Mouse (Mus musculus): ENCODE data around the gene Flrt1. TPM values are rescaled to one million over a fixed set of nuclear protein-coding genes. Genes with fewer than 3 reads are reported as not detected.

The Flrt1 gene
- polyA plus RNA-seq, 1 experiment from 2014 or later: 0.97 TPM

DNA sequence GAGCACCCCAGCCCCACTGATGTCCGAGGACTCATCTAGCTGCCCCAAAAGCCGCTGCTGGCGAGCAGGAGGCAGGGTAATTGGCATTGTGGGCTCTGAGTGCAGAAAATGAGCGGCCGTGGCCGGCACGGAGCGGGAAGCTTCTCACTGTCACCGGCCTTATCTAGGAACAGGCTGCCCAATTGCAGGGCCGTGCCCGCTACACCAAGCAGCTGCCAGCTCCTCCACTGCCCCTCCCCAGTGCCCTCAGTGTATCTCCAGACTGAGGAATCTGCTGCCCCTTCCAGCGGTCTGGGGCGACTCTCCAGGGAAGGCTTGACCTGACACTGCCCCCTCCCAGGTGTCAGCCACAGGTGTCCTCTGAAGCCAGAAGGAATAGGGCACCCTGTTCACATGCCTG is 40.8 kb upstream of the Flrt1 start:
- Histone ChIP-seq H3K4me1 (ENCODE audit: control insufficient read depth, insufficient read depth, low read length) (peaks cover 19% of the 10 kb centered on the region), H3K9ac (ENCODE audit: low read depth, low read length) (no peak overlapping the region), H3K27me3 (ENCODE audit: control insufficient read depth, insufficient read depth, low read length) (peaks cover 49% of the 10 kb centered on the region), H3K9me3 (replicated peaks; ENCODE audit: control insufficient read depth, low read length) (no peaks in the 10 kb centered on the region), H3K27ac (ENCODE audit: low read depth, low read length) (no peak overlapping the region), H3K4me2 (no peak overlapping the region), H3K36me3 (ENCODE audit: control insufficient read depth, insufficient read depth, low read length) (no peaks in the 10 kb centered on the region), H3K4me3 (ENCODE audit: low read depth, low read length) (no peak overlapping the region)
- 75% methylated on average over 13 of the region's 13 CpGs for WGBS (ENCODE audit: insufficient replicate concordance)
- no peak for ATAC-seq (replicated peaks; ENCODE audit: insufficient number of reproducible peaks, low FRiP score, low TSS enrichment)

DNA sequence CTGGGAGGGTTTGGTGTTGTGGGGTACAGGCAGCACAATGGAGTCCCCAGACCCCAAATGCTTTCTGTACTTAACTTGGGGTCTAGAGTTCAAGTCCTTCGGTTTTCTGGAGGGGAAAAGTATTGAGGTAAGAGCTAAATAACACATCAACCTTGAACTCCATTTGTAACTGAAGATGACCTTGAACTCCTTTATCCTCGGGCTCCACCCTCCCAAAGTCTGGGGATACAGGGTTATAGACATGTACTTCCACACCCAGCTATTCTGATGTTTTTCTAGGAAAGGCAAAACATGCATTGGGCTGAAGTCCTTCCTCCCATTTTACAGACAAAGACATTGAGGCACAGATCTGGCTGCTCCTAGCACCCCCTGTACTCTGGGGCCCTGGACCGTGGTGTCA is 38.9 kb upstream of the Flrt1 start:
- H3K27me3 ChIP-seq (ENCODE audit: control insufficient read depth, insufficient read depth, low read length): peaks cover 45% of the 10 kb centered on the region

DNA sequence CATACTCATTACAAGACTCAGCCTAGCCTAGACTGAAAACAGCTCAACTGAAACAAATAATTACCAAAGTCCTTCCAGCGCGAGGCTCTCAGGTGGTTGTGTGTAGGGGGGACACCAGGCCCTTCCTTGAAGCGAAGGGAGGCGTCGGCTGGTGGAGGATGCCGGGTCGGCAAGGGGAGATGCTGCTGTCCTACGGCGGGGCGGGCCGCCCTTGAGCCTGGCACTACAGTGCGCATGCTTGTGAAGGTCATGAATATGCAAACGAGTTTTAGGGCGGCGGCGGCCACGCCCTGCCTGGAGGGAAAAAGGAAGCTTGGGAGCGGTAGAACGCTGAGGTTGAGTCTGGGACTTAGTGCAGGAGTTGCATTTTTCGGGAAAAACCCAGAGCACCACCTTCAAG is 38.3 kb upstream of the Flrt1 start:
- no peaks in the 10 kb centered on the region for H3K9me3 ChIP-seq (replicated peaks; ENCODE audit: control insufficient read depth, low read length)
- H3K36me3 ChIP-seq (ENCODE audit: control insufficient read depth, insufficient read depth, low read length): no peaks in the 10 kb centered on the region
- peak overlapping the region; percentile 59; the same call in 1 of the 2 replicates for H3K9ac ChIP-seq (ENCODE audit: low read depth, low read length)
- H3K4me1 ChIP-seq (ENCODE audit: control insufficient read depth, insufficient read depth, low read length): peaks cover 18% of the 10 kb centered on the region
- no peak for ATAC-seq (replicated peaks; ENCODE audit: insufficient number of reproducible peaks, low FRiP score, low TSS enrichment)
- 1% methylated on average over 20 of the region's 20 CpGs for WGBS (ENCODE audit: insufficient replicate concordance)
- peak overlapping the region; percentile 35 for H3K4me3 ChIP-seq (ENCODE audit: low read depth, low read length)
- no peak overlapping the region for H3K27ac ChIP-seq (ENCODE audit: low read depth, low read length)
- H3K27me3 ChIP-seq (ENCODE audit: control insufficient read depth, insufficient read depth, low read length): peaks cover 45% of the 10 kb centered on the region
- peak overlapping the region; percentile 70 for H3K4me2 ChIP-seq

More for the DNA sequence above, 38.9 kb upstream of the Flrt1 start:
- Histone ChIP-seq H3K9me3 (replicated peaks; ENCODE audit: control insufficient read depth, low read length) (no peaks in the 10 kb centered on the region), H3K9ac (ENCODE audit: low read depth, low read length) (no peak overlapping the region), H3K36me3 (ENCODE audit: control insufficient read depth, insufficient read depth, low read length) (no peaks in the 10 kb centered on the region), H3K4me3 (ENCODE audit: low read depth, low read length) (peak overlapping the region; percentile 35), H3K27ac (ENCODE audit: low read depth, low read length) (no peak overlapping the region), H3K4me1 (ENCODE audit: control insufficient read depth, insufficient read depth, low read length) (peaks cover 15% of the 10 kb centered on the region), H3K4me2 (peak overlapping the region; percentile 70)
- WGBS (ENCODE audit: insufficient replicate concordance): 79% methylated on average over 3 of the region's 3 CpGs
- no peak for ATAC-seq (replicated peaks; ENCODE audit: insufficient number of reproducible peaks, low FRiP score, low TSS enrichment)

DNA sequence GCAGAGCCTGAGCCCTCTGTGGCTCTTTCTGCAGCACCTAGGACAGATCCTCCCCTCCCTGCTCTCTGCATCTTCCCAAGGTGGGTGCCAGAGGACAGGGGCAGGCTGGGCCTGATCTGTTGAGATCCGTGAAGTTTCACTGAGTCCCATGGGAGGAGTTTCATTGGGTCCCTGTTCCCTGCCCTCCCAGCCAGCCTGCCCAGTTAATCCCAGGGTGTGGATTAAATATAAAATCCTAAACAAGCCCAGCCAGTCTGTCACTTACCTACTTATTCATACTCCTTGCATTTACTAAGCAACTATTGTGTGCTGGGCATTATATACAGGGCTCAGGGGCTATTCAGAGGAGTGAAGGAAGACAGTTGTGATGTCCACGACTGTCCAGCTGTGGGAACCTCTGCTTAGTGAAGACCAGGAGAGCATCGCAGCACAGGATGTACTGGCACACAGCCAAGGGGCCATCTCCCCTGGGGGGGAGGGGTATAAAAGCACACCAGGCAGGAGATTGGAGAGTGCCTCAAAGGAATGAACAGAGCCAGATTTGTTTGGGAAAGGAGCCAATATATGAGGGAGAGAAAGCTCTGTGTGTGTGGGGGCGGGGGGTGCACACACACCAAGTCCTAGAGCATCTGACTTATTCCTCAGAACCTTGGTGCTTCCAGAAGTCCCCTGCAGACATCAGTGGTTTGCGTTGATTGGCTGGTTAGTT is 36.8 kb upstream of the Flrt1 start:
- ATAC-seq (replicated peaks; ENCODE audit: insufficient number of reproducible peaks, low FRiP score, low TSS enrichment): no peak
- no peak overlapping the region for H3K4me3 ChIP-seq (ENCODE audit: low read depth, low read length)
- 0 out of 2 replicates have a peak overlapping the region, but pooled peaks have one; percentile 16 for H3K9ac ChIP-seq (ENCODE audit: low read depth, low read length)
- H3K36me3 ChIP-seq (ENCODE audit: control insufficient read depth, insufficient read depth, low read length): no peaks in the 10 kb centered on the region
- peaks cover 20% of the 10 kb centered on the region for H3K4me1 ChIP-seq (ENCODE audit: control insufficient read depth, insufficient read depth, low read length)
- no peaks in the 10 kb centered on the region for H3K9me3 ChIP-seq (replicated peaks; ENCODE audit: control insufficient read depth, low read length)
- H3K27me3 ChIP-seq (ENCODE audit: control insufficient read depth, insufficient read depth, low read length): peaks cover 43% of the 10 kb centered on the region
- 48% methylated on average over 5 of the region's 5 CpGs for WGBS (ENCODE audit: insufficient replicate concordance)
- no peak overlapping the region for H3K4me2 ChIP-seq
- H3K27ac ChIP-seq (ENCODE audit: low read depth, low read length): no peak overlapping the region

DNA sequence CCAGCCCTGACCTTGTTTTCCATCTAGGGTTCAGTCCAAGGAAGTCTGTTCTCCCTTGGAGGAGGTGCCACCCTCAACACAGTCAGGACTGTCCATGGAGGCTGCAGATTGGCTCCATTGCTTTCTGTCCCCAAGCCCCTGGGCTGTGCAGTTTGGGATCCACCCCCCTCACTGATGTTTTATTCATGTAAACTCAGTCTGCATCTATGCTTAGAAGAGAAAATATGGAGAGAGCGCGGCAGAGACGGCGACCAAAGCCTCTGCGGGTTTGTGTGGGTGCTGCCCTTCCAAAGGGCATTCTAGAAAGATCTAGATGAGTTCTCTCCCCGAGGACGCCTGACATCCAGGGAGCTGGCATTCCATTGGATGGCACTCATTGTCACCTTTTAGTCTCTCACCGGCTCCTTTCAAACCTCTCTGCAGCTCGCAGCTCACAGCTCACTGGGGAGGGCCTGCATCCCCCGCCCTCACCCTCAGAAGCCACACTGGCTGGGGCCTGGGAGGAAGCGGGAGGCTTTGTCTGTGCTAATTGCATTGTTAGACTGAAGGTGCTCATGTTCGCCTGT is 35.4 kb upstream of the Flrt1 start:
- H3K4me3 ChIP-seq (ENCODE audit: low read depth, low read length): no peak overlapping the region
- no peak for ATAC-seq (replicated peaks; ENCODE audit: insufficient number of reproducible peaks, low FRiP score, low TSS enrichment)
- H3K4me1 ChIP-seq (ENCODE audit: control insufficient read depth, insufficient read depth, low read length): peaks cover 34% of the 10 kb centered on the region
- no peak overlapping the region for H3K27ac ChIP-seq (ENCODE audit: low read depth, low read length)
- no peak overlapping the region for H3K4me2 ChIP-seq
- WGBS (ENCODE audit: insufficient replicate concordance): 62% methylated on average over 12 of the region's 12 CpGs
- H3K9ac ChIP-seq (ENCODE audit: low read depth, low read length): no peak overlapping the region
- no peaks in the 10 kb centered on the region for H3K9me3 ChIP-seq (replicated peaks; ENCODE audit: control insufficient read depth, low read length)
- peaks cover 45% of the 10 kb centered on the region for H3K27me3 ChIP-seq (ENCODE audit: control insufficient read depth, insufficient read depth, low read length)
- no peaks in the 10 kb centered on the region; the same call in 1 of the 2 replicates for H3K36me3 ChIP-seq (ENCODE audit: control insufficient read depth, insufficient read depth, low read length)

DNA sequence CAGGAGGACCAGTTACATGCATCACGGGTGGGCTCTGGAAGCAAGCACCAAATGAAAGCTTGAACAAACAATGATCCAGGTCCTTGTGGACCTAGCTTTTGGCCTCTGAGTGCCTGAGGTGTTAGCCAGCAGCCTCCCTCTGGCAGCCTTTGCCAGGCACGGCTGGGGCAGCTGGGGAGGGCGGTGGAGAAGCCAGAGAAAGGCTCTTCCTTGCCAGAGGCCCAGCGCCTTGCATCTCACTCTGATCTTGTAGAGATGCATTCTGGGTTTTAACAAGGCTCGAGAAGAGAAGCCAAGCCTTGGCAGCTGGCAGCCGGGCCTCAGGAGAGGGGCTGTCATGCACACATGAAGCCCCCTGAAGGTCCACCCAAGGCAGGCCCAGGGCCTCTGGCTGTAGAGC is 34.8 kb upstream of the Flrt1 start:
- H3K9ac ChIP-seq (ENCODE audit: low read depth, low read length): no peak overlapping the region
- H3K4me3 ChIP-seq (ENCODE audit: low read depth, low read length): no peak overlapping the region
- WGBS (ENCODE audit: insufficient replicate concordance): 74% methylated on average over 6 of the region's 6 CpGs
- no peak for ATAC-seq (replicated peaks; ENCODE audit: insufficient number of reproducible peaks, low FRiP score, low TSS enrichment)
- peaks cover 39% of the 10 kb centered on the region for H3K27me3 ChIP-seq (ENCODE audit: control insufficient read depth, insufficient read depth, low read length)
- H3K27ac ChIP-seq (ENCODE audit: low read depth, low read length): no peak overlapping the region
- H3K4me2 ChIP-seq: no peak overlapping the region
- H3K4me1 ChIP-seq (ENCODE audit: control insufficient read depth, insufficient read depth, low read length): peaks cover 40% of the 10 kb centered on the region
- H3K36me3 ChIP-seq (ENCODE audit: control insufficient read depth, insufficient read depth, low read length): no peaks in the 10 kb centered on the region; the same call in 1 of the 2 replicates
- no peaks in the 10 kb centered on the region for H3K9me3 ChIP-seq (replicated peaks; ENCODE audit: control insufficient read depth, low read length)

DNA sequence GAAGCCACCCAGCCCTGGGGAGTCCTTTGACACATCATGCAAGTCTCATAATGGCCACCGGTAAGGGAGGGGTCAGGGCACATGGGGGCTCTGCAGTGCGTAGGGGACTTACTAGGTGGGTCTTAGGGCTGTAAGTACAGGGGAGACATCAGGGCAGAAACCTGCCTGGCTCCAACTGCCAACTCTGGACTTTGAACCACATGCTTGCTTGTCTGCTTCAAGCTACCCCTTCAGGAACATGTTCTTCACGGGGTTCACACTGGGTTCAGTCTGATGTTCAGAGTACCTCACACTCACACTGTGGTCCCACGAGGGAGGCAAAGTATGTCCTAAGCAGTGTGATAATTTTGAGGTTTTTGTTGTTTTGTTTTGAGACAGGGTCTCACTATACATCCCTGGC is 33.8 kb upstream of the Flrt1 start:
- H3K36me3 ChIP-seq (ENCODE audit: control insufficient read depth, insufficient read depth, low read length): no peaks in the 10 kb centered on the region; the same call in 1 of the 2 replicates
- no peak overlapping the region for H3K4me2 ChIP-seq
- ATAC-seq (replicated peaks; ENCODE audit: insufficient number of reproducible peaks, low FRiP score, low TSS enrichment): no peak
- H3K27me3 ChIP-seq (ENCODE audit: control insufficient read depth, insufficient read depth, low read length): peaks cover 38% of the 10 kb centered on the region
- H3K9ac ChIP-seq (ENCODE audit: low read depth, low read length): 0 out of 2 replicates have a peak overlapping the region, but pooled peaks have one; percentile 34
- 55% methylated on average over 4 of the region's 4 CpGs for WGBS (ENCODE audit: insufficient replicate concordance)
- no peaks in the 10 kb centered on the region for H3K9me3 ChIP-seq (replicated peaks; ENCODE audit: control insufficient read depth, low read length)
- no peak overlapping the region for H3K27ac ChIP-seq (ENCODE audit: low read depth, low read length)
- peaks cover 49% of the 10 kb centered on the region for H3K4me1 ChIP-seq (ENCODE audit: control insufficient read depth, insufficient read depth, low read length)
- H3K4me3 ChIP-seq (ENCODE audit: low read depth, low read length): no peak overlapping the region

DNA sequence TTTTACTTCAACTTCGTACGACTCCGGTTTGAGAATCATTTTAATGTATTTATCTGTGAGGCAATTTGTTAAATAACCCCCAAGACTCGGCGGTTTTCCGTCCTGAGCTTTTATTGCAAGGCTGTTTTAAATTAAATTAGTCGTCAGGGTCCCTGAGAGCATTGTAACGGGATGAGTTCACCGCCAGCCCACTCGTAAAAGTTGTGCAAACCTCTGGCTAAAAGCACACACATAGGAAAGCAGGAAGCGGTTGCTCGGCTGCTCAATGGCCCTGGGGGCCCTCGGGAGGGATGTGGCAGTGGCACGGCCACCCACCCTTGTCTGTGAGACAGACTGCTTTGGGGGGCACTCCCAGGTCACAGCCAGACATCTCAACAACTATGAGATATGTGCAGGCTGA is 32.8 kb upstream of the Flrt1 start:
- no peak for ATAC-seq (replicated peaks; ENCODE audit: insufficient number of reproducible peaks, low FRiP score, low TSS enrichment)

More for the DNA sequence above, 32.8 kb upstream of the Flrt1 start:
- 70% methylated on average over 14 of the region's 14 CpGs for WGBS (ENCODE audit: insufficient replicate concordance)
- no peaks in the 10 kb centered on the region for H3K9me3 ChIP-seq (replicated peaks; ENCODE audit: control insufficient read depth, low read length)
- peaks cover 50% of the 10 kb centered on the region for H3K4me1 ChIP-seq (ENCODE audit: control insufficient read depth, insufficient read depth, low read length)
- H3K4me2 ChIP-seq: no peak overlapping the region
- H3K4me3 ChIP-seq (ENCODE audit: low read depth, low read length): no peak overlapping the region
- no peak overlapping the region for H3K27ac ChIP-seq (ENCODE audit: low read depth, low read length)
- no peak overlapping the region for H3K9ac ChIP-seq (ENCODE audit: low read depth, low read length)
- H3K36me3 ChIP-seq (ENCODE audit: control insufficient read depth, insufficient read depth, low read length): no peaks in the 10 kb centered on the region; the same call in 1 of the 2 replicates
- H3K27me3 ChIP-seq (ENCODE audit: control insufficient read depth, insufficient read depth, low read length): peaks cover 34% of the 10 kb centered on the region

All from heart, embryonic 11.5 days (tissue).